Mouse (Mus musculus) c-Kit-positive CD71-positive TER-119-negative erythroid progenitor cells, embryonic 14.5 days (primary cell): ENCODE measurements around the gene Kpna3.

Experiments
- DNase-seq: peaks from one replicate; pipeline ENCODE4 v3.0.0-alpha.2; 2013; ENCODE audit warnings: low read depth

Gene Kpna3

GRCm38 (mm10) chr14:61320765-61321164 is 118.9 kb downstream of the Kpna3 start:
- no peak for DNase-seq

GRCm38 (mm10) chr14:61316861-61317260 is 122.8 kb downstream of the Kpna3 start:
- DNase-seq: peak; percentile 48
